Mouse (Mus musculus) cerebellum, adult 18-20 months (tissue): ENCODE measurements around the gene Ccdc185.

Experiments
- DNase-seq, 2 experiments: peaks; one replicate each; pipeline ENCODE4 v3.0.0; 2021

The Ccdc185 gene

DNA sequence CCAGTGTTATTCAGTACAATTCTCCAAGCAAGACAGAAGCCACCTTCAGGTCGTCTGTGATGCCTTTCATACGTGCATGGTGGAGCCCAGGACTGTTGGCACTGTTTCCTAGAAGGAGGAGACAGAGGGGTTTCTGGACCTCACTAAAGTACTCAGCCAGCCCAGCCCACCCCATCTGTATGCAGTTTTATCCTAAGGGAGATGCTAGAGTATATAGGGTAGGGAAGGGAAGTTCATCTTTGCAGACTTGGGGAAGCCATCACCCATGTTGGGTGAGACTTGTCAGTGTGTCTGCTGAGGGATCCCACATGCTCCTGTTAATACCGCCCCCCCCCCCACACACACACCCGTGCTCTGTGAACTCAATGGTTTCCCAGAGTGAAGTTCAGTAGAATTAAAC lies 13.1 kb downstream of the Ccdc185 start:
- no peak for DNase-seq

DNA sequence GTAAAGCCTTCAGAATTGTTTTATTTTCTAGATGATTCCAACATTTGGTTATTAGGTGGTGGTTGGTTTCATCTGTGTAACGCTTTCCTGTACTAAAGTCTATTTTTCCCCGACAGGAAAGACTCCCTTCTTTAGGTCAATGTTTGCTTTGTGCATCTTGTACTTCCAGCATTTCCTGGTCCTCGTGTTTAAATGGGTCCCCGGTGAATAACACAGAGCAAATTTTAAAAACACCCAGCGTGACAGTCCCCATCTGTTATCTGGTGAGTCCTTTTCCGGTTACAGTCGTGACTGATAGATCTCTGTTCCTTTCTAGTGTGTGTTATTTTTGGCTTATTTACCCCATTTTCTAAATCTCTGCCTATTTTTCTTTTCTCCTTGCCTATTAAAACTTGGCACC lies 16.3 kb downstream of the Ccdc185 start:
- DNase-seq: no peak

DNA sequence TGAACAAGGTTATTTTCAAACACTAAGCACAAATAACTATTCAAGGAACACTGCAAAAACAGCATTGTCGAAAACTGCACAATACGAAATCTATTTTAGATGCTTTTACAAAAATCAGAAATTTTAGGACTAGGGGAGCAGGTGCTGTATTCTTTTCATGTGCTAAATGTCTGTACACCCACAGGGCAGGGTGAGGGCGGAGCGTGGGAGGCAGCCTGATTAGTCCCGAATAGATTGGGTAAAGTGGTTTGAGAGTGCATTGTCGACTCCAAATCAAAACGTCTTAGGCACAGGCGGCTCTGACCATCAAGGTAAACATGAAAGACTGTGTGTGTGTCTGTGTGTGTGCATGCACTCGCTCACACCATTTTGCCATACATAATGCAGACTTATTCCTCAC lies 20.0 kb downstream of the Ccdc185 start:
- no peak for DNase-seq

DNA sequence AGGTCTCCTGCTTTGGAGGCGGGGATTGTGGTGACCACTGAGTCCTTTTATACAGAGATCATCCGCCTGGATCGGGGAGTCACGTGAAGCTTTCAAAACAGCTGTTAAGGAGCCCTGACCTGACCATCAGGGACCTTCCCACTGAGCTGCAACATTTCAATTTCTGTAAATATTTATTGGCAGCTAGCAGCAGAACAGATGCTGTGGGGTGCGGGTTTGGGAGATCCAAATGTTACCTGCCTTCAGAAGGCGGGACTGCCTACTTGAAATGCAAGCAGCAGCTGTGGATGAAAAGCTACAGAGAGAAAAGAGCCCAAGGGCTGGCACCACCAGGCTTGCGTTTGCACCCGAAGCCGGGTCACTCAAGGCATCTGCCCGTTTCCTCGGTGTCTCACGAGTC lies 21.4 kb downstream of the Ccdc185 start:
- no peak for DNase-seq

DNA sequence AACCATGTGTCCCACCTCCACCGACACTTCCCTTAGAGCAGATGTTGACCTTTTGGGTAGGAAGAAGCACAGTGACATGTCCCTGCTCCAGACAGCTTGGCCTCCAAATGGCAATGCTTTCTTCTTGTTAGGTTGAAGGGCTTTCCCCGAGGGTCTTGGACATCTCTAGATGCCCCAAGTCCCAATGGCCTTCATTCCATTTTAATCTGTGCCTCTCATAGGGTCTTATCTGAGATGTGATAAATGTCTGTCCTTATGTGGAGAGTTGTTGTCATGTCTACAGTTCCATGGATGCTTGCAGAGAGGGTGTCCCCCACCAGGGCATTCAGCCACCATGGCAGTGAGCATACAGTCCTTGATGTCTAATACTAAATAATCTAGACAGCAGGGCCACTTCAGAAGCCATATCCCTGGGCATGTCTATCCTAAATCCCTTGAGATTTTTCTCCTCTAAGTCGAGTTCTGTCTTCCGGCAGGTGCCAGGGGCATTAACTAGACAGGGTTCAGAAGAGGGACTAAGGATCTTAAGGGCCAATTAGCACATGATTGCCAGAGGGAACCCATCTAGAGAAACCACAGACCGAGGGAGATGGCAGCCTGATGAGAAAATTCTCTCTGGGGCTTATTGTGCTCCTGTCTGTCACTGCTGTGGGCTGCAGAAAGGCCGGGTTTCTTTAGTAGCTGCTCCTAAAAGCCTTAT lies 34.6 kb downstream of the Ccdc185 start:
- DNase-seq: no peak

DNA sequence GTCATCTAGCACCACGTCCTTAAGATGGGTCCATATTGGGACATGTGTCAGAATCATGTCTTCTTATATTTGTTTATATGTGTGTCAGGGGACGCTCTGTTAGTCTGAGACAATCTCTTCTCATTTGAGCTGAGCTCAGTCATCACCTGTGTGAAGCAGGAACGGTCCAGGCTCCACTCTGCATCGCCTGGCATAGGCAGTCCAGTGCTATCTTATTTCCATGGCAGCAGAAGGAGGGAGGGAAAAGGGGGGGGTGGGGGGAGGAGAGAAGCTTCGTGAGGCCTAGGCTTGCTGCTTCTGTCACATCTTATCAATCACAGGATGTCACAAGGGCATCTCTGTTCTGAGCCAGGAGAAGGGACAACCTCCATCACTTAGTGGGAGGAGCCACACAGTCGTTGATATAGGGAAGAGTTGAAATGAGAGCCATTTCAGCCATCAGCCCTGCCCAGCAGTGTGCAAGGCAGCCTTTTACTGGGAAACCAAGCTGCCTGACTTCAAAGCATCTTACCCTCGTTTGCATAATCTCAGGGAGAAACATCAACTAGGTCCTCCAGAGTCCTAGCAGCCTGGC lies 37.5 kb downstream of the Ccdc185 start:
- DNase-seq: no peak

DNA sequence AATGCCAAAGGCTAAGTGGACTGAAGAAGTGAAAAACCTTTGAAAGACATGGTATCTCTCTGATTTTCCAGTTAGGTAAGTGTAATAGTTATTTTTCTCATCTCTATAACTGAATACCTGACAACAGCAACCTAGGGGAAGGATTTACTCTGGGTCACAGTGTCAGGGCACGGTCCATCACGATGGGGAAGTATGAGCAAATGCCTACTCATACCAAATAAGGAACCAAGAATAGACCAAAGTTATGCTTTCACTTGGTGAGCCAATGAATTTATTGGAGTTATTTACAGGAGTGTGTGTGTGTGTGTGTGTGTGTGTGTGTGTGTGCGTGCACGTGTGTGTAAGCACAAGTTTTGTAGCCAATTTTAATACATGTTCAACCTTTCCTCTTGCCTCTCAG lies 41.5 kb downstream of the Ccdc185 start:
- DNase-seq: no peak

DNA sequence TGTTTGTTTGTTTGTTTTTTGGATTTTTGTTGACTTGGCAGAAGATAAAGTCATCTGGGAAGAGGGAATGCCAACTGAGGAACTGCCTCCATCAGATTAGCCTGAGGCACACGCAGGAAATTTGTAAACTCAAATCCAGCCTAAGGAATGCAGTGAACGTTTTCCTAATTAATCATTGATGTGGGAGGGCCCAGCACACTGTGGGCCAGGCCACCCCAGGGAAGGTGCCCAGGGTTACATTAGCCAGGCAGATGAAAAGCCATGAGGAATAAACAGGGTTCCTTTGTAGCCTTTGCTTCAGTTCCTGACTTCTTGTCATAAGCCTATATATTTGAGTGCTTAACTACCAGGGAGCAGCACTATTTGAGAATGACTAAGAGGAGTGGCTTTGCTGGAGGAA lies 44.1 kb downstream of the Ccdc185 start:
- DNase-seq: no peak

DNA sequence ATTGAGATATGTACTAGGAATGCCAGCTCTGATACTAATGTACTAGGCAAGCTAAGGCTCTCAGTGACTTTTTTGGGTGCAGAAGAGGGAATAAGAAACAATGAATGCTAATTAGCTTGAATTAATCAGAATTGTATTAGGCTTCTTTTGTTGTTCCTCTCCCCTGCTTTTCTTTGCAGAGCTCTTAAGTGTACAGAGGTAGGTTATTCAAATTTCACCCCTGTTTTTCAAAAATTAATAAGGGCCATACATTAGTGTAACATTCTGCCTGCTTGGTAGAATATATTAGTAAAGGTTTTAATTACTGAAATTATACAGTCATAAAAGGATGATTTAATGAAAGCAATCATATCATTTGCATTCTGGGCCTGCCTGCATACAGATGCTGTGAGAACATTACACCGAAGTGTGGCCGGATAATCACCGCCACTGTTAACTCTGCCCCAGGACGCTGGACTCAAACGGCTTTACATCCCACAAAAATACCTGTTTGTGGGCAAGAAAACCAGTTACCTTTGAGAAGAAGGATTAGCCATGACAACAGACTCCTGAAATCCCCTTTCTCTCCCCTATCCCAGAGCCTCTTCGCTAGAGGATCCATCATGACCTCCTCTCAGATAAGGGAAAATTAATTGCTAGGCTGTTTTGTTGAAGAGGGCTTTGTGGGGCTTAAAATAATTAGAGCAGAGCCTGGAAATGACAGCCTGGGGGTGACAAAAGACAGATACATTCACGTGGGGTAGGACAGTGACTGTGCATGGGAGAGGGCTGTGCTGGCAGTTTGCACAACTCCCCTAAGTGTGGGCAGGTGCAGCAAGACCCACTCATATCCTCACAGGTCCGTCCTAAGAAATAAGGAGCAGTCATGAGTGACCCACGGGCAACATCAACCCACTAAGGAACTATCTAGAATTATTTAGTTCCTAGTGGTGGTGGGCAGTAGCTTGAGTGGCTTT lies 49.3 kb downstream of the Ccdc185 start:
- no peak for DNase-seq
